Mouse (Mus musculus) stomach, postnatal 0 days (tissue): ENCODE measurements at regions not wholly inside any gene's neighbourhood (a gene's known extent, or its start where the extent isn't known, plus 50 kb on each side); places are given as distances from the start of the nearest gene placed in this dataset.

ENCODE experiments used
- CTCF ChIP-seq: IDR thresholded peaks from 2 replicates; pipeline ENCODE4 v1.5.1; 2016; ENCODE audit warnings: antibody characterized with exemption, low read depth, mild to moderate bottlenecking, moderate library complexity
- EP300 ChIP-seq: optimal IDR thresholded peaks from 2 replicates; pipeline ENCODE3; 2016; ENCODE audit warnings: antibody characterized with exemption

- TF ChIP-seq CTCF (no peak), EP300 (no peak)
These were observed 73.6 kb downstream of the Spesp1 start for GRCm38 (mm10) chr9:62208436-62208835.
